Mouse (Mus musculus) Patski (cell line): ENCODE data around the gene Gm20388. TPM values are rescaled to one million over a fixed set of nuclear protein-coding genes. Genes with fewer than 3 reads are reported as not detected.

ENCODE experiments used
- ATAC-seq: fragments of 100-300 bp; one replicate; pipeline ENCODE4 v1.8.0; 2021
- CTCF ChIA-PET: fragments of 350-600 bp; sonication (Branson Sonifier 250); formaldehyde crosslinking; loops from one replicate; lab custom pipeline; 2022; ENCODE audit warnings: inconsistent platforms; lab: Charles Lee
- POLR2A ChIA-PET: fragments of 350-600 bp; sonication (Branson Sonifier 250); formaldehyde crosslinking; loops from one replicate; lab custom pipeline; 2022; ENCODE audit warnings: antibody characterized with exemption, inconsistent platforms; lab: Charles Lee
- DNase-seq: peaks from one replicate; pipeline ENCODE4 v3.0.0-alpha.2; 2011; ENCODE audit warnings: low read depth, low spot score
- H3K27me3 ChIP-seq: fragments of 371-371 bp; one replicate; pipeline ENCODE4 v1.5.1; 2021
- CTCF ChIP-seq: fragments of 100-300 bp; IDR thresholded peaks from one replicate; pipeline ENCODE4 v1.5.1; 2021
- in situ Hi-C: fragments of 300-500 bp; cut with MboI; formaldehyde crosslinking; loops from 3 replicates; pipeline ENCODE4 v1.11.1; 2018; ENCODE audit warnings: low pct_unique_long_range_greater_than_20kb, mixed read lengths
- polyA plus RNA-seq: library from polyadenylated mRNA; unstranded; gene quantifications from one replicate; pipeline ENCODE4 v1.2.3, GENCODE M21; 2021

Gene Gm20388
- polyA plus RNA-seq, 1 experiment from 2014 or later, result 86.7 TPM

GRCm38 (mm10) chr8:122144729-122145311, 2234.2 kb downstream of the Gm20388 start:
- POLR2A ChIA-PET, result interaction anchor here (0.6 kb wide), 1 partner anchor 102 kb away, joined by 3 read pairs; no protein-coding TSS in a partner anchor
- no peak for TF ChIP-seq CTCF
- no peaks in the 10 kb centered on the region for H3K27me3 ChIP-seq
- CTCF ChIA-PET, result interaction anchor here (0.7 to 3.6 kb wide), 3 partner anchors 89 to 219 kb away, joined by 3 to 14 read pairs (median 3); no protein-coding TSS in a partner anchor
- DNase-seq (no peak), ATAC-seq (peak; percentile 40)
- in situ Hi-C loops, result loop anchor here (5.0 kb wide), 3 partner anchors 82 to 153 kb away; no protein-coding TSS in a partner anchor

DNA sequence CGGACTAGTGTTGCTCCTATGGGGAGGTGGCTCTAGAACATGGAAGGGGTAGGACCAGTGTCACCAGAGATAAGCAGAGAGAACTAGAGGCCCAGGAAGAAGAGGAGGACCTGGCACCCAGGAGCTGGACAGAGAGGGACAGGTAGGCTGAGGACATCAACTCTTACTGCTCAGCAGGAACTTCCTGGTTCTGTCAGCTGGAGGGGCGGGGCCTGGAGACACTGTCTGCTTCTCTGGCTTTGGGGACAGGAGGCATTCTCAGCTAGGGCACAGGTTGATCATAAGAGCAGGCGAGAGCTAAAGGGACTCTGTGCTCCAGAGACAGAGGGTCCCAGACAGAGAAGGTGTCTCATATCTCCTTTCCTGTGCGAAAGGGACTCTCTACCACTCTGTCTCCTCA, 2238.4 kb downstream of the Gm20388 start:
- ATAC-seq (no peak), DNase-seq (no peak)
- ChIA-PET POLR2A (no interaction called here), CTCF (no interaction called here)
- no peaks in the 10 kb centered on the region for H3K27me3 ChIP-seq
- in situ Hi-C loops, result loop anchor here (5.0 kb wide), 3 partner anchors 78 to 157 kb away; no protein-coding TSS in a partner anchor
- TF ChIP-seq CTCF, result no peak

- ATAC-seq (no peak), DNase-seq (no peak)
- POLR2A ChIA-PET, result no interaction called here
- CTCF ChIA-PET, result no interaction called here
- in situ Hi-C loops, result loop anchor here (5.0 kb wide), 3 partner anchors 78 to 157 kb away; no protein-coding TSS in a partner anchor
- TF ChIP-seq CTCF, result no peak
- H3K27me3 ChIP-seq, result no peaks in the 10 kb centered on the region
Observed at GRCm38 (mm10) chr8:122149606-122150005, 2239.0 kb downstream of the Gm20388 start.

- DNase-seq (no peak), ATAC-seq (no peak)
- no peak for TF ChIP-seq CTCF
- ChIA-PET CTCF (interaction anchor here (1.5 kb wide), 1 partner anchor 11 kb away, joined by 4 read pairs; no protein-coding TSS in a partner anchor), POLR2A (interaction anchor here (0.6 to 1.4 kb wide), 3 partner anchors 99 to 212 kb away, joined by 3 to 4 read pairs (median 3); no protein-coding TSS in a partner anchor)
- H3K27me3 ChIP-seq, result no peaks in the 10 kb centered on the region
- in situ Hi-C loops, result no loop called here
Observed at GRCm38 (mm10) chr8:122151541-122151940, 2240.9 kb downstream of the Gm20388 start.

- in situ Hi-C loops, result no loop called here
- TF ChIP-seq CTCF, result no peak
- ChIA-PET POLR2A (interaction anchor here (0.7 to 1.1 kb wide), 2 partner anchors 98 to 167 kb away, joined by 3 read pairs; no protein-coding TSS in a partner anchor), CTCF (no interaction called here)
- DNase-seq (no peak), ATAC-seq (peak; percentile 45)
- H3K27me3 ChIP-seq, result no peaks in the 10 kb centered on the region
Observed at GRCm38 (mm10) chr8:122155082-122155643, 2244.5 kb downstream of the Gm20388 start.

GRCm38 (mm10) chr8:122155964-122156363, 2245.3 kb downstream of the Gm20388 start:
- in situ Hi-C loops, result no loop called here
- POLR2A ChIA-PET, result no interaction called here

GRCm38 (mm10) chr8:122157689-122158088, 2247.0 kb downstream of the Gm20388 start:
- CTCF ChIA-PET, result interaction anchor here (1.8 kb wide), 1 partner anchor 73 kb away, joined by 4 read pairs; no protein-coding TSS in a partner anchor
- TF ChIP-seq CTCF, result no peak
- POLR2A ChIA-PET, result no interaction called here
- no peaks in the 10 kb centered on the region for H3K27me3 ChIP-seq
- in situ Hi-C loops, result no loop called here
- ATAC-seq (no peak), DNase-seq (no peak)

More at GRCm38 (mm10) chr8:122155964-122156363, 2245.3 kb downstream of the Gm20388 start:
- CTCF ChIA-PET, result interaction anchor here (1.0 to 1.8 kb wide), 2 partner anchors 12 to 75 kb away, joined by 4 read pairs; no protein-coding TSS in a partner anchor
- no peak for TF ChIP-seq CTCF
- peak; percentile 14 for ATAC-seq
- no peaks in the 10 kb centered on the region for H3K27me3 ChIP-seq
- DNase-seq, result no peak

GRCm38 (mm10) chr8:122160165-122160564, 2249.5 kb downstream of the Gm20388 start:
- ATAC-seq (no peak), DNase-seq (no peak)
- H3K27me3 ChIP-seq, result no peaks in the 10 kb centered on the region
- ChIA-PET CTCF (no interaction called here), POLR2A (no interaction called here)
- in situ Hi-C loops, result loop anchor here (10.0 kb wide), 1 partner anchor 185 kb away; no protein-coding TSS in a partner anchor
- no peak for TF ChIP-seq CTCF

- H3K27me3 ChIP-seq, result no peaks in the 10 kb centered on the region
- in situ Hi-C loops, result loop anchor here (10.0 kb wide), 1 partner anchor 182 kb away; no protein-coding TSS in a partner anchor
- ATAC-seq (no peak), DNase-seq (no peak)
- ChIA-PET CTCF (interaction anchor here (1.0 to 2.2 kb wide), 6 partner anchors 10 to 185 kb away, joined by 3 to 7 read pairs (median 4); no protein-coding TSS in a partner anchor), POLR2A (no interaction called here)
- TF ChIP-seq CTCF, result no peak
Observed at GRCm38 (mm10) chr8:122162992-122163391, 2252.4 kb downstream of the Gm20388 start.

DNA sequence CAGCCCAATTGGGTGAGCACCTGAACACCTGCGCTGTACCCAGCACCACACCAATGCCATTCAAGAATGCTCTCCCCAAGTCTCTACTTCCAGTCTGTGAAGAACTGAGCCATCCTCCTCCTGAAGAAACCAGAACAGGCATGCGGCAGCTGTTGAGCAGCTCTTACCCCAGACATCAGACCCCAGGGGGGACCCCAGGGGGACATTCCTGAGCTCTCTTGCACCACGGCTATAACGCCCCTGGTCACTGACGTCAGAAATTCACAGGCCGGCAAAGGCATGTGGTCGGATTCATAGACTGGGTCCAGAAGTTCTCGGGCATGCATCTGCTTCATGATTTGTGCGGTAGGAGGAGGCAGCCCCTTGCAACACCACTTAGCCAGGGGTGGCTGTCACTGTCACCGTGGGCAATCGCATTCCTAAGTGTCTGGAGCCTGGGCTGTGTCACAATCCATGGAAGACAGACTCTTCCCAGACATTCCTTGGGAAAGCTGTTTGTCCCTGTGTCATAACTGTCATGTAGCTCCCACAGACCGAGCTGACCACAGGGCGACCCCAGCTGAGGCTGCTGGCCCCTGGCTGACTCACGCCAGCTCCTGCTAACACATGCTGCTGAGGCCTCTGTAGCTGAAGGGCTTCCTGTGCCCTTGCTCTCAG, 2256.7 kb downstream of the Gm20388 start:
- peak; percentile 35 for ATAC-seq
- H3K27me3 ChIP-seq, result no peaks in the 10 kb centered on the region
- DNase-seq, result no peak
- ChIA-PET CTCF (interaction anchor here (1.6 kb wide), 1 partner anchor 11 kb away, joined by 4 read pairs; no protein-coding TSS in a partner anchor), POLR2A (no interaction called here)
- no peak for TF ChIP-seq CTCF
- in situ Hi-C loops, result loop anchor here (10.0 kb wide), 1 partner anchor 177 kb away; no protein-coding TSS in a partner anchor
